Mouse (Mus musculus): ENCODE data around the gene Gm5930. TPM values are rescaled to one million over a fixed set of nuclear protein-coding genes. Genes with fewer than 3 reads are reported as not detected.
"Not testable (repeated sequence)": the region's sequence is repeated elsewhere in the genome, so short reads cannot be mapped to it uniquely, and the experiment has no call there.

Gm5930 gene
- total RNA-seq (2017) = not detected in 2 replicates

DNA sequence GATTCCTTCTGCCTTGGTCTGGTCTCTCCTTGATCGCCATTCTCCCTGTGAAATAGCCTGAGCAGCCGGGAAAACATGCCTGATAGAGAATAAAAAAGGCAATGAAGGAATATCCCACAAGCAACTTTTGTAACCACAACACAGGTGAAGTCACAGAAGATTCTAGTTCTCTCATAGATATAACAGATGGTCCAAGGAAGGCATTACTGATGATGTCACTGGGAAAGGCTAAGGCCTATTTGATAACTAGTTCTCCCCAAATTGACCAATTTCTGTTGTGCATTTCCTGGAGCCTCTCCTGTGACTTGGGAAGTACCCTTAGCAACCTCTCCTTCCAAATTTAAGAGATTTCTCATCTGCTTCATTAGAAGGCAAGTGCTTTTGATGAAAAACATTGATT lies at the start of gene Gm5930:
Gm5930 (minus strand) TSS at position 101 of the 400 bp plus-strand sequence.
- ATAC-seq (replicated peaks; ENCODE audit: low read depth, poor library complexity, severe bottlenecking) = not testable (repeated sequence)

DNA sequence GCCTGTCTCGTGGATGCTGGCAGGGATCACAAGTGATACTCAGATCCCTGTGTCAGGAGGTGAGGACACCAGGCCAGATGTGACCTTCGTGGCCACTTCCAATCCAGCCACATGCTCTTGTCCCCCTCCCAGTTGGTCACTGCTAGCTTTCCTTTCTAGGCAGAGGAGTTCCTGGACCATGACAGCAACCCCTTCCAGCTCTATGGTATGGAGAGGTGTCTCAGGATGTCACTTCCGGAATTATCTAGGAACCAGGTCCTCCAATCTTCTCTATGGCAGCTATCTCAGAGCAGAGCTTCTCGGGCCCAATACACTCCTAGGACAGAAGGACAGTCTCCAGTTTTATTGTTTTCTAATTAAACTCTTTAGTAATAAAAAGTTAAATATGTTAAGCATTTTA lies 45.8 kb upstream of the Gm5930 start:
- ATAC-seq (replicated peaks; ENCODE audit: low read depth, poor library complexity, severe bottlenecking) = not testable (repeated sequence)

- ATAC-seq (replicated peaks; ENCODE audit: low read depth, poor library complexity, severe bottlenecking) = not testable (repeated sequence)
Measured at GRCm38 (mm10) chr14:44365057-44365456, 26.7 kb upstream of the Gm5930 start, which contains the start of gene Gm8229. Gene Gm8229, plus strand, starts transcription at chr14:44365357.

GRCm38 (mm10) chr14:44362301-44362700 lies 23.9 kb upstream of the Gm5930 start:
- not testable (repeated sequence) for ATAC-seq (replicated peaks; ENCODE audit: low read depth, poor library complexity, severe bottlenecking)

DNA sequence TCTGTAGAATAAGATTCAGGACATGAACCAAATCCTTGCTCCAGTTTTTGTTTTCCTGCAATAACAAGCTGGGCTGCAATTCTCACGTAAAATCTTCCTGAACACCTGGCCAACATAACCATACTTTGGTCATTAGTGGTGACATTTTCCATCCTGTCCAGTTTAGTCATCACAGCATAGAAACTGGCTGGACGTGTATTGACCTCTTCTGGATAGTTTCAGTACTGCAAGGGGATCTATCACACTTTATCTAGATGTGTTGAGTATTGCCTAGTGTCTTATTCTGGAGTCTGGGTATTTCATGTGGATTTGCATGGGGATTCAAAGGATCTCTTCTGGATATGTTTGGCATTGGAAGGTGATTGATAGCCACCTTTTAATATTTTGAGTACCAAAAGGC lies 23.0 kb upstream of the Gm5930 start:
- not testable (repeated sequence) for ATAC-seq (replicated peaks; ENCODE audit: low read depth, poor library complexity, severe bottlenecking)

- ATAC-seq (replicated peaks; ENCODE audit: low read depth, poor library complexity, severe bottlenecking) = not testable (repeated sequence)
Measured at GRCm38 (mm10) chr14:44312049-44312448, 26.3 kb downstream of the Gm5930 start.

- ATAC-seq (replicated peaks; ENCODE audit: low read depth, poor library complexity, severe bottlenecking) = not testable (repeated sequence)
Measured at GRCm38 (mm10) chr14:44285280-44285679, 53.1 kb downstream of the Gm5930 start, which contains the start of gene Gm8220. Gene Gm8220, plus strand, starts transcription at chr14:44285580.

Other genes starting within 250 kb of the Gm5930 start
- gene Ear2, start 235.9 kb downstream of the Gm5930 start, total RNA-seq (2017) = 6.4 and 7.2 TPM in 2 replicates
- not detected in 2 replicates for gene Gm3327, start 214.7 kb downstream of the Gm5930 start, total RNA-seq (2017)
- gene Gm8212, start 140.9 kb downstream of the Gm5930 start, total RNA-seq (2017) = not detected in 2 replicates
- not detected in 2 replicates for gene 4930503E14Rik, start 125.3 kb downstream of the Gm5930 start, total RNA-seq (2017)
- gene Gm8220, start 53.0 kb downstream of the Gm5930 start, total RNA-seq (2017) = not detected in 2 replicates
- not detected in 2 replicates for gene Gm8229, start 26.8 kb upstream of the Gm5930 start, total RNA-seq (2017)
- gene Gm3371, start 72.1 kb upstream of the Gm5930 start, total RNA-seq (2017) = not detected in 2 replicates
- gene Gm8232, start 95.1 kb upstream of the Gm5930 start, total RNA-seq (2017) = not detected in 2 replicates
- gene BC061237, start 153.9 kb upstream of the Gm5930 start, total RNA-seq (2017) = not detected in 2 replicates
- gene Gm17093, start 179.7 kb upstream of the Gm5930 start, total RNA-seq (2017) = not detected in 2 replicates
- gene Gm8247, start 244.6 kb upstream of the Gm5930 start, total RNA-seq (2017) = not detected in 2 replicates

Data from common myeloid progenitor, adult 5-6 weeks (primary cell).